Mouse (Mus musculus) embryonic facial prominence, embryonic 12.5 days (tissue): ENCODE measurements around the gene Arpin. TPM values are rescaled to one million over a fixed set of nuclear protein-coding genes. Genes with fewer than 3 reads are reported as not detected.
A peak's percentile ranks its signal among the peaks of the same experiment; 100 is the strongest.

ENCODE experiments used
- ATAC-seq: fragments of 200-750 bp; cut with Nextera tagmentation; 2 replicates; pipeline ENCODE4 v1.8.0; 2017; ENCODE audit not compliant: insufficient number of reproducible peaks, insufficient read depth, low FRiP score, low TSS enrichment
- H3K27ac ChIP-seq: fragments of 300-500 bp; sonication (generic); 2 replicates; pipeline ENCODE4 v1.5.1; 2016; ENCODE audit warnings: mild to moderate bottlenecking
- H3K27me3 ChIP-seq: fragments of 300-500 bp; sonication (generic); 2 replicates; pipeline ENCODE4 v1.6.1; 2016; ENCODE audit warnings: mild to moderate bottlenecking, moderate library complexity
- H3K36me3 ChIP-seq: fragments of 300-500 bp; sonication (generic); 2 replicates; pipeline ENCODE4 v1.6.1; 2016; ENCODE audit warnings: mild to moderate bottlenecking
- H3K4me1 ChIP-seq: fragments of 300-500 bp; sonication (generic); 2 replicates; pipeline ENCODE4 v1.6.1; 2016
- H3K4me2 ChIP-seq: fragments of 300-500 bp; sonication (generic); replicated peaks from 2 replicates; pipeline ENCODE4 v1.6.1; 2016; ENCODE audit warnings: mild to moderate bottlenecking, moderate library complexity
- H3K4me3 ChIP-seq: fragments of 300-500 bp; sonication (generic); 2 replicates; pipeline ENCODE4 v1.5.1; 2016; ENCODE audit warnings: mild to moderate bottlenecking
- H3K9ac ChIP-seq: fragments of 300-500 bp; sonication (generic); 2 replicates; pipeline ENCODE4 v1.6.1; 2016; ENCODE audit warnings: mild to moderate bottlenecking, moderate library complexity
- H3K9me3 ChIP-seq: fragments of 300-500 bp; sonication (generic); 2 replicates; pipeline ENCODE4 v1.6.1; 2016; ENCODE audit warnings: mild to moderate bottlenecking, moderate library complexity
- WGBS: fragments of 180-500 bp; shearing (Covaris S2); methylation state at CpG from one replicate; pipeline ENCODE4 v1.1.7; 2016; 5-methylcytosine and 5-hydroxymethylcytosine counted together
- polyA plus RNA-seq: library from polyadenylated mRNA; unstranded; fragments of >200 nt; fragmentation: Nextera tagmentation; extraction: Ambion mirVana; gene quantifications from 2 replicates; pipeline ENCODE4 v1.2.1, GENCODE M21; 2016

Arpin gene
- 18.7 and 20.5 TPM in 2 replicates for polyA plus RNA-seq

GRCm38 (mm10) chr7:79934862-79935510 lies at the start of gene Arpin:
Gene Arpin, minus strand, starts transcription at chr7:79935359.
- no peaks in the 10 kb centered on the region for H3K9me3 ChIP-seq
- WGBS: 2% methylated on average over 32 of the region's 32 CpGs
- H3K36me3 ChIP-seq: no peaks in the 10 kb centered on the region
- peaks cover 13% of the 10 kb centered on the region for H3K4me1 ChIP-seq
- H3K27me3 ChIP-seq: no peaks in the 10 kb centered on the region
- peak within 1 kb of the TSS; percentile 60 for H3K9ac ChIP-seq
- H3K4me3 ChIP-seq: peak within 1 kb of the TSS; percentile 47
- ATAC-seq: peak; percentile 64; the same call in 1 of the 2 replicates
- H3K4me2 ChIP-seq: peak within 1 kb of the TSS; percentile 80
- H3K27ac ChIP-seq: peak within 1 kb of the TSS; percentile 25; the same call in 1 of the 2 replicates

DNA sequence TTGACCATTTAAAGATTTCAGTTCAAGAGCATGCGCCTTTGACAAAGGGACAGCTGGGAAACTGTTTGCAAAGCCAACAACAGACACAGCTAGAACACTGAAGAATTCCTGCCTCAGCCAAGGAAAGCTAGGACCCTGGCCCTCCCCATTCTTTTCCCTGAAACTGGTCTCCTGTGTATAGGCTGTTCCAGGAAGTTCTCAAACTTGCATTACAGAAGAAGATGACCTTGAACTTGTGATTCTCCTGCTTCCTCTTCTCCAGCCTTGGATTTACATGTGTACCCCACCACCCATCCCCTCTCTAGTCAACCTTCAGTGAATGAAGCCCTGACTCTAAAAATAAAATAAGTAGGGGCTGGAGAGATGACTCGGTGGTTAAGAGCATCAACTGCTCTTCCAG lies 40.2 kb upstream of the Arpin start:
- 90% methylated on average over 2 of the region's 2 CpGs for WGBS
- Histone ChIP-seq H3K27ac (no peak overlapping the region), H3K36me3 (no peaks in the 10 kb centered on the region), H3K9ac (no peak overlapping the region), H3K4me2 (no peak overlapping the region), H3K4me3 (no peak overlapping the region), H3K27me3 (no peaks in the 10 kb centered on the region), H3K4me1 (no peaks in the 10 kb centered on the region), H3K9me3 (no peaks in the 10 kb centered on the region)
- ATAC-seq: no peak

DNA sequence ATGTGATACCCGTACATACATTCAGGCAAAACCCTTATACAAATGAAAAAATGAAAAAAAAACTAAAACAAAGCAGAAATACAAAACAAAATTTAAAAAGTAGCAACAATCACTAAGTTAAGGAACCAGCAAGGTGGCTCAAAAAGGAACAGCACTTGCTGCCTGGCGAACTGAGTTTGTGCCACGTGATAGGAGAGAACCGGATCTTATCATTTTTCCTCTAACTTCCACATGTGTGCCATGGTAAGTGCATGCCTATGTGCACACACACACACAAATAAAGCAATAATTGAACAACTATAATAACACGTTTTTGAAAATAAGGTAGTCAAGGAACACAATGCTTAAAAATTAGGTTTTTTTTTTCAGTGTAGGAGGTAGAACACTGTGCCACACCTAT lies 37.0 kb upstream of the Arpin start:
- no peak overlapping the region for H3K27ac ChIP-seq
- H3K4me2 ChIP-seq: no peak overlapping the region
- no peaks in the 10 kb centered on the region for H3K4me1 ChIP-seq
- 83% methylated on average over 5 of the region's 5 CpGs for WGBS
- no peaks in the 10 kb centered on the region for H3K9me3 ChIP-seq
- H3K36me3 ChIP-seq: no peaks in the 10 kb centered on the region
- no peak overlapping the region for H3K9ac ChIP-seq
- H3K27me3 ChIP-seq: no peaks in the 10 kb centered on the region
- no peak overlapping the region for H3K4me3 ChIP-seq
- no peak for ATAC-seq

- Histone ChIP-seq H3K4me3 (no peak overlapping the region), H3K36me3 (no peaks in the 10 kb centered on the region)
- ATAC-seq: no peak
Observed at GRCm38 (mm10) chr7:79970336-79970735, 35.2 kb upstream of the Arpin start.

GRCm38 (mm10) chr7:79968326-79968725 lies 33.2 kb upstream of the Arpin start:
- 81% methylated on average over 6 of the region's 6 CpGs for WGBS

More at GRCm38 (mm10) chr7:79970336-79970735, 35.2 kb upstream of the Arpin start:
- Histone ChIP-seq H3K4me2 (no peak overlapping the region), H3K9ac (no peak overlapping the region), H3K27ac (no peak overlapping the region), H3K9me3 (no peaks in the 10 kb centered on the region), H3K4me1 (no peaks in the 10 kb centered on the region), H3K27me3 (no peaks in the 10 kb centered on the region)
- WGBS: 67% methylated on average over 1 of the region's 1 CpGs

GRCm38 (mm10) chr7:79961600-79961999 lies 26.4 kb upstream of the Arpin start:
- Histone ChIP-seq H3K9me3 (no peaks in the 10 kb centered on the region), H3K27me3 (no peaks in the 10 kb centered on the region), H3K4me1 (no peaks in the 10 kb centered on the region), H3K9ac (no peak overlapping the region), H3K36me3 (no peaks in the 10 kb centered on the region), H3K4me2 (no peak overlapping the region), H3K4me3 (no peak overlapping the region), H3K27ac (no peak overlapping the region)
- no peak for ATAC-seq
- WGBS: 58% methylated on average over 1 of the region's 1 CpGs

More at GRCm38 (mm10) chr7:79968326-79968725, 33.2 kb upstream of the Arpin start:
- H3K36me3 ChIP-seq: no peaks in the 10 kb centered on the region
- H3K27me3 ChIP-seq: no peaks in the 10 kb centered on the region
- no peak overlapping the region for H3K4me3 ChIP-seq
- H3K27ac ChIP-seq: no peak overlapping the region
- no peak overlapping the region for H3K4me2 ChIP-seq
- no peak for ATAC-seq
- no peak overlapping the region for H3K9ac ChIP-seq
- H3K4me1 ChIP-seq: no peaks in the 10 kb centered on the region
- no peaks in the 10 kb centered on the region for H3K9me3 ChIP-seq

DNA sequence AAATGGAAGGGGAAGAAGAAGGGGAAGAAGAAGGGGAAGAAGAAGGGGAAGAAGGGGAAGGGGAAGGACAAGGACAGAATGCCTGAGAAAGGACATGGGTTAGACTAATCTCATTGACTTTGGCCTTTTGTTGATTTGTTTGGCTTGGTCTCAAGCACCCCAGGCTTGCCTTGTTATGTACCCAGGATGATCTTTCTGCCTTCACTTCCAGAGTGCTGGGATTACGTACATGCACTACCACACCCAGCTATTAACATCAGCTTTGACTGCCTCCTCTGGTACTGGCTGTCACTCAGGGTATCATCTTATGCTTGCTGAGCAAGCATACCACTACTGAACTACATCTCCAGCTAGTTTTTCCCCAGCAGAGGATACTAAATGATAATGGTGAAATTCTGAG lies 21.0 kb upstream of the Arpin start:
- Histone ChIP-seq H3K9ac (no peak overlapping the region), H3K4me2 (no peak overlapping the region), H3K4me1 (no peaks in the 10 kb centered on the region), H3K4me3 (no peak overlapping the region), H3K27me3 (no peaks in the 10 kb centered on the region), H3K27ac (no peak overlapping the region), H3K36me3 (no peaks in the 10 kb centered on the region), H3K9me3 (peaks cover 4% of the 10 kb centered on the region; the same call in 1 of the 2 replicates)
- 78% methylated on average over 1 of the region's 1 CpGs for WGBS
- ATAC-seq: no peak

GRCm38 (mm10) chr7:79954890-79955289 lies 19.7 kb upstream of the Arpin start:
- WGBS: 100% methylated on average over 1 of the region's 1 CpGs
- Histone ChIP-seq H3K27me3 (no peaks in the 10 kb centered on the region), H3K4me1 (no peaks in the 10 kb centered on the region), H3K27ac (no peak overlapping the region), H3K4me3 (no peak overlapping the region), H3K9ac (no peak overlapping the region), H3K4me2 (no peak overlapping the region), H3K36me3 (no peaks in the 10 kb centered on the region), H3K9me3 (peaks cover 4% of the 10 kb centered on the region; the same call in 1 of the 2 replicates)
- no peak for ATAC-seq

- Histone ChIP-seq H3K4me3 (no peak overlapping the region), H3K9me3 (no peaks in the 10 kb centered on the region), H3K27me3 (no peaks in the 10 kb centered on the region), H3K27ac (no peak overlapping the region), H3K4me2 (no peak overlapping the region), H3K36me3 (no peaks in the 10 kb centered on the region), H3K9ac (no peak overlapping the region), H3K4me1 (no peaks in the 10 kb centered on the region)
- no peak for ATAC-seq
- 74% methylated on average over 3 of the region's 3 CpGs for whole genome bisulfite sequencing
Observed at GRCm38 (mm10) chr7:79951038-79951437, 15.9 kb upstream of the Arpin start.

GRCm38 (mm10) chr7:79950236-79950635 lies 15.1 kb upstream of the Arpin start:
- H3K36me3 ChIP-seq: no peaks in the 10 kb centered on the region
- no peak for ATAC-seq
- no peak overlapping the region for H3K4me3 ChIP-seq
- H3K27me3 ChIP-seq: no peaks in the 10 kb centered on the region
- no peak overlapping the region for H3K9ac ChIP-seq
- H3K4me1 ChIP-seq: no peaks in the 10 kb centered on the region
- H3K27ac ChIP-seq: no peak overlapping the region
- H3K9me3 ChIP-seq: no peaks in the 10 kb centered on the region
- 77% methylated on average over 6 of the region's 6 CpGs for WGBS
- no peak overlapping the region for H3K4me2 ChIP-seq

- ATAC-seq: 0 out of 2 replicates have a peak, but pooled peaks have one; percentile 35
- Histone ChIP-seq H3K4me1 (peaks cover 13% of the 10 kb centered on the region), H3K27me3 (no peaks in the 10 kb centered on the region), H3K36me3 (no peaks in the 10 kb centered on the region), H3K9me3 (no peaks in the 10 kb centered on the region), H3K4me2 (peak overlapping the region; percentile 80), H3K9ac (peak overlapping the region; percentile 60; the same call in 1 of the 2 replicates), H3K27ac (0 out of 2 replicates have a peak overlapping the region, but pooled peaks have one; percentile 11), H3K4me3 (peak overlapping the region; percentile 47)
- WGBS: 15% methylated on average over 19 of the region's 19 CpGs
Observed at GRCm38 (mm10) chr7:79935511-79936205, 499 bp upstream of the Arpin start.

- peak overlapping the region; percentile 80 for H3K4me2 ChIP-seq
- no peak for ATAC-seq
- H3K36me3 ChIP-seq: no peaks in the 10 kb centered on the region
- no peaks in the 10 kb centered on the region for H3K27me3 ChIP-seq
- WGBS: 58% methylated on average over 5 of the region's 5 CpGs
- H3K9ac ChIP-seq: peak overlapping the region; percentile 60
- H3K27ac ChIP-seq: no peak overlapping the region
- H3K4me3 ChIP-seq: peak overlapping the region; percentile 47
- H3K9me3 ChIP-seq: no peaks in the 10 kb centered on the region
- peaks cover 13% of the 10 kb centered on the region for H3K4me1 ChIP-seq
Observed at GRCm38 (mm10) chr7:79934461-79934860, 698 bp downstream of the Arpin start.
